Mouse (Mus musculus) kidney, adult 2 months (tissue): Measurements from ENCODE around the gene 2210017I01Rik. TPM values are rescaled to one million over a fixed set of nuclear protein-coding genes. Genes with fewer than 3 reads are reported as not detected.

ENCODE experiments used
- DNase-seq: peaks from one replicate; pipeline ENCODE4 v3.0.0; 2021
- H3K27ac ChIP-seq: fragments of 200-500 bp; 2 replicates; pipeline ENCODE4 v1.5.1; 2012; ENCODE audit warnings: low read depth, low read length, control low read depth, inconsistent platforms; ENCODE audit not compliant: insufficient read depth
- H3K27me3 ChIP-seq: fragments of 200-500 bp; replicated peaks from 2 replicates; pipeline ENCODE4 v1.6.1; 2012; ENCODE audit warnings: mild to moderate bottlenecking, moderate library complexity, low read length, inconsistent platforms; ENCODE audit not compliant: control insufficient read depth, insufficient read depth
- H3K36me3 ChIP-seq: fragments of 200-500 bp; 2 replicates; pipeline ENCODE4 v1.6.1; 2012; ENCODE audit warnings: mild to moderate bottlenecking, moderate library complexity, low read length, inconsistent platforms; ENCODE audit not compliant: control insufficient read depth, insufficient read depth
- H3K4me1 ChIP-seq: fragments of 200-500 bp; 2 replicates; pipeline ENCODE4 v1.6.1; 2011; ENCODE audit warnings: low read length; ENCODE audit not compliant: control insufficient read depth, insufficient read depth
- H3K4me3 ChIP-seq: fragments of 200-500 bp; 2 replicates; pipeline ENCODE4 v1.5.1; 2011; ENCODE audit warnings: mild to moderate bottlenecking, low read depth, low read length, control low read depth; ENCODE audit not compliant: insufficient read depth
- CTCF ChIP-seq: fragments of 200-500 bp; conservative IDR thresholded peaks from 2 replicates; pipeline ENCODE4 v1.5.1; 2011; ENCODE audit warnings: low read depth, mild to moderate bottlenecking, control low read depth, low read length, moderate library complexity, mixed read lengths; ENCODE audit not compliant: insufficient read depth, insufficient read length
- POLR2A ChIP-seq: fragments of 200-500 bp; IDR thresholded peaks from one replicate; pipeline ENCODE4 v1.6.1; 2011; ENCODE audit warnings: low read depth, low read length, control low read depth
- WGBS: fragments of 180-500 bp; shearing (Covaris S2); methylation state at CpG from one replicate; pipeline ENCODE4 v1.1.7; 2018; 5-methylcytosine and 5-hydroxymethylcytosine counted together
- polyA plus RNA-seq: library from polyadenylated mRNA; depleted of rRNA; stranded (reverse); fragments of >200 nt; gene quantifications from 2 replicates; pipeline ENCODE4 v1.2.3, GENCODE M21; 2012; rRNA removed

2210017I01Rik gene
- polyA plus RNA-seq, 1 experiment, result not detected

DNA sequence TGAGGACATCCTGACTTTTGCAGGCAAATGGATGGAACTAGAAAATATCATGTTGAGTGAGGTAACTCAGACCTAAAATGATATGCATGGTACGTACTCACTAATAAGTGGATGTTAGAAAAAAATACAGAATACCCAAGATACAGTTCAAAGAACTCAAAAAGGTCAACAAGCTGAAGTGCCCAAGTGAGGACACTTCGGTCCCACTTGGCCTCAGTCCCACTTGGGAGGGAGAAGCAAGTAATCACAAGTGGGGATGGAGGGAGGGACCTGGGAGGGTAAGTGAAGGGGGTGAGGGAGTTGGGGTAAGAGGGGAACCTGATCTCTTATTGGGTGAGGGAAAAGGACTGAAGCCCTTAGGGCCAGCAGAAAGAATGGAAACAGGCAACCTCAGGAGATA is 38.5 kb downstream of the 2210017I01Rik start:
- no peak overlapping the region for H3K4me3 ChIP-seq
- DNase-seq, result no peak
- whole genome bisulfite sequencing, result 76% methylated on average over 2 of the region's 2 CpGs
- no peaks in the 10 kb centered on the region for H3K4me1 ChIP-seq
- H3K27ac ChIP-seq, result no peak overlapping the region
- no peaks in the 10 kb centered on the region for H3K36me3 ChIP-seq
- H3K27me3 ChIP-seq, result no peaks in the 10 kb centered on the region
- TF ChIP-seq POLR2A (no peak), CTCF (no peak)

DNA sequence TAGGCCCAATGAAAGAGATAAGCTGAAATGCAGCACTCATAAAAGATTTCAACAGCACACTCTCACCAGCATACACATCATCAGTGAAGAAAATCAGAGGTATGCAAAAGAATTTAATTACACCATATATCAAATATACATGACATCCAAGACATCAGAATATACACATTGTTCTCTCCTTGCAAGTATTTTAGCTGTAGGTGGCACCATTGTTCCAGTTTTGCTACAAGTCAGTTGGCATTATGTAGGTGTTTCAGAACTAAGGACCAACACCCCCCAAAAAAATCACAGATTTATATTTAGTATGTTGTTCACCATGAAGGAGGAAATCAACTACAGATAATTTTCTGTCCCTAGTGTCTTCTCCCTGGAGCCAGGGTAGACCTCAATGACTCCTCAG is 41.9 kb downstream of the 2210017I01Rik start:
- no peak overlapping the region for H3K27ac ChIP-seq
- TF ChIP-seq POLR2A (no peak), CTCF (0 out of 2 replicates have a peak, but pooled peaks have one; percentile 12)
- H3K36me3 ChIP-seq, result no peaks in the 10 kb centered on the region
- peak; percentile 29 for DNase-seq
- no peaks in the 10 kb centered on the region for H3K4me1 ChIP-seq
- H3K4me3 ChIP-seq, result no peak overlapping the region
- no peaks in the 10 kb centered on the region for H3K27me3 ChIP-seq

Other genes starting within 250 kb of the 2210017I01Rik start
- gene Sprr2f, start 242.3 kb downstream of the 2210017I01Rik start, polyA plus RNA-seq, result 0.25 and 0.54 TPM in 2 replicates
- gene Sprr2h, start 221.8 kb downstream of the 2210017I01Rik start, polyA plus RNA-seq, result not detected in 2 replicates
- gene Sprr2i, start 199.5 kb downstream of the 2210017I01Rik start, polyA plus RNA-seq, result not detected in 2 replicates
- gene Sprr2j-ps, start 189.4 kb downstream of the 2210017I01Rik start, polyA plus RNA-seq, result not detected in 2 replicates
- gene Gm9774, start 178.1 kb downstream of the 2210017I01Rik start, polyA plus RNA-seq, result 4.2 and 7.0 TPM in 2 replicates
- gene Sprr2k, start 174.9 kb downstream of the 2210017I01Rik start, polyA plus RNA-seq, result not detected in 2 replicates
- gene Sprr1b, start 168.7 kb downstream of the 2210017I01Rik start, polyA plus RNA-seq, result not detected in 2 replicates
- gene Sprr3, start 148.8 kb downstream of the 2210017I01Rik start, polyA plus RNA-seq, result not detected in 2 replicates
- gene Sprr1a, start 121.6 kb downstream of the 2210017I01Rik start, polyA plus RNA-seq, result 32.6 and 48.8 TPM in 2 replicates
- not detected in 2 replicates for gene Sprr4, start 107.0 kb downstream of the 2210017I01Rik start, polyA plus RNA-seq
- not detected in 2 replicates for gene 2310046K23Rik, start 73.0 kb downstream of the 2210017I01Rik start, polyA plus RNA-seq
- gene Ivl, start 33.8 kb downstream of the 2210017I01Rik start, polyA plus RNA-seq, result 0.08 and 0.14 TPM in 2 replicates
- gene Smcp, start 18.5 kb downstream of the 2210017I01Rik start, polyA plus RNA-seq, result 3.3 and 3.5 TPM in 2 replicates
- not detected in 2 replicates for gene Lce6a, start 14.2 kb upstream of the 2210017I01Rik start, polyA plus RNA-seq
- gene Lce1a1, start 40.8 kb upstream of the 2210017I01Rik start, polyA plus RNA-seq, result not detected in 2 replicates
- not detected in 2 replicates for gene Lce1b, start 49.4 kb upstream of the 2210017I01Rik start, polyA plus RNA-seq
- not detected in 2 replicates for gene Lce1a2, start 62.8 kb upstream of the 2210017I01Rik start, polyA plus RNA-seq
- not detected in 2 replicates for gene Lce1c, start 71.8 kb upstream of the 2210017I01Rik start, polyA plus RNA-seq
- gene Lce1d, start 79.7 kb upstream of the 2210017I01Rik start, polyA plus RNA-seq, result not detected in 2 replicates
- not detected in 2 replicates for gene Lce1e, start 101.6 kb upstream of the 2210017I01Rik start, polyA plus RNA-seq
- gene Lce1f, start 112.9 kb upstream of the 2210017I01Rik start, polyA plus RNA-seq, result not detected in 2 replicates
- gene Gm38119, start 131.6 kb upstream of the 2210017I01Rik start, polyA plus RNA-seq, result not detected in 2 replicates
- gene Lce1g, start 144.8 kb upstream of the 2210017I01Rik start, polyA plus RNA-seq, result not detected in 2 replicates
- gene Lce1h, start 157.6 kb upstream of the 2210017I01Rik start, polyA plus RNA-seq, result not detected in 2 replicates
- gene Lce1i, start 171.4 kb upstream of the 2210017I01Rik start, polyA plus RNA-seq, result not detected in 2 replicates
- gene Lce1j, start 183.0 kb upstream of the 2210017I01Rik start, polyA plus RNA-seq, result not detected in 2 replicates
- not detected in 2 replicates for gene Lce1k, start 200.4 kb upstream of the 2210017I01Rik start, polyA plus RNA-seq
- gene Kprp, start 219.8 kb upstream of the 2210017I01Rik start, polyA plus RNA-seq, result not detected in 2 replicates
- gene Lce1l, start 243.8 kb upstream of the 2210017I01Rik start, polyA plus RNA-seq, result not detected in 2 replicates